Mouse (Mus musculus): ENCODE measurements at regions not wholly inside any gene's neighbourhood (a gene's known extent, or its start where the extent isn't known, plus 50 kb on each side); places are given as distances from the start of the nearest gene placed in this dataset.

DNA sequence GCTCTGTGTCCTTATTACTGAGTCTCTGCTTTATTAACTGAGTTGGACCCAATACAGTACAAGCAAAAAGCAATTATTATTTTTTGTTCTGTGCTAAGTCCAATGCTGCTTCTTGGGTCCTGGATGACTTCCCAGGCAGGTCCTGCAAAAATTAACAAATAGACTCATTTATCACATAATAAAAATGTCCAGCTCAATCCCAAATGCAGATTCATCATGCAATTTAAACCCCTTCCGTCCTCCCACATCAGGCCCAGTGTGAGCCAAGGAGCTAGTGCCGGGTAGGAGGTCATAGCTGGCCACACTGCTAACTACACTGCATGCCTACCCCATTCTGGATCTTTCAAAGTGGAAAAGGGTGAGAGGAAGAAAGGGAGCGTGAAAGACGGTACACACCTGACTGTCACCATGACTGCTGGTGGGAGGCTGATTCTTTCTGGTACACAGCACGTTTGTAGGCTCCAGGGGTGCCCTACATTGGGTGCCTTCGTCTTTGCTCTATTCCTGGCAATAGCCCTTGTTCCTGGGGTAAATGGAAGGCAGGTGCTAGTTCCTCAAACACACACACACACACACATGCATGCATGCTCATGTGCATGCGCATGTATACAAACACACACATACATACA is 515.7 kb upstream of the Gm19410 start:
- no peak overlapping the region for H3K4me3 ChIP-seq (ENCODE audit: low read depth, low read length)
- H3K4me1 ChIP-seq (ENCODE audit: control insufficient read depth, insufficient read depth, low read length): no peaks in the 10 kb centered on the region
- H3K36me3 ChIP-seq (ENCODE audit: control insufficient read depth, insufficient read depth, low read length): no peaks in the 10 kb centered on the region
- no peak overlapping the region for H3K4me2 ChIP-seq (ENCODE audit: low read depth)
- no peak overlapping the region for H3K27ac ChIP-seq (ENCODE audit: low read depth, low read length)
- H3K27me3 ChIP-seq (ENCODE audit: control insufficient read depth, insufficient read depth, low read length): no peaks in the 10 kb centered on the region
- no peaks in the 10 kb centered on the region for H3K9me3 ChIP-seq (ENCODE audit: control insufficient read depth, low read length)
- no peak for DNase-seq (ENCODE audit: low spot score)
- no peak overlapping the region for H3K9ac ChIP-seq (ENCODE audit: low read length)
- 88% methylated on average over 7 of the region's 7 CpGs for WGBS
- ATAC-seq (ENCODE audit: insufficient read depth, low FRiP score, low TSS enrichment): no peak

DNA sequence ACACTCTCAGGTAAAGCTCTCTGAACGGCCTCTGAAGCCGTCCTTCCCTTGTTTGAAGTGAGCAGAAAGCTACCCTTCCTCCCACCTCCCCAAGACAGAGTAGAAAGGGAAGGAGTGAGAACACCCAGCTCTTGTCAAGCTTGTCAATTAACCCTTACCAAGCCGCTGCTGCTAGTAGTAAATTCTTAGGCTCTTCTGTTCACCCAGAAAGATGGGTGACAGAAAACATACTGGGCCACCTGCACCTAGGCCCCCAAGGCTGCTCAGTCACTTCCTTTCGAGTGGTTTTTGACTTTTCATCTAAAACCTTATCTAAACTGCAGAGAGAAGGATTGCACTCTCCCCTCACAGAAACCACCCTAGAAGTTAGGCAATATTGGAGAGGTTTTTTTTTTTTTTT is 514.9 kb upstream of the Gm19410 start:
- H3K9ac ChIP-seq (ENCODE audit: low read length): no peak overlapping the region
- WGBS: 74% methylated on average over 4 of the region's 4 CpGs
- H3K4me1 ChIP-seq (ENCODE audit: control insufficient read depth, insufficient read depth, low read length): no peaks in the 10 kb centered on the region
- no peak overlapping the region for H3K4me2 ChIP-seq (ENCODE audit: low read depth)
- no peak for DNase-seq (ENCODE audit: low spot score)
- no peak overlapping the region for H3K4me3 ChIP-seq (ENCODE audit: low read depth, low read length)
- no peaks in the 10 kb centered on the region for H3K36me3 ChIP-seq (ENCODE audit: control insufficient read depth, insufficient read depth, low read length)
- H3K9me3 ChIP-seq (ENCODE audit: control insufficient read depth, low read length): no peaks in the 10 kb centered on the region
- no peak for ATAC-seq (ENCODE audit: insufficient read depth, low FRiP score, low TSS enrichment)
- no peak overlapping the region for H3K27ac ChIP-seq (ENCODE audit: low read depth, low read length)
- no peaks in the 10 kb centered on the region for H3K27me3 ChIP-seq (ENCODE audit: control insufficient read depth, insufficient read depth, low read length)

DNA sequence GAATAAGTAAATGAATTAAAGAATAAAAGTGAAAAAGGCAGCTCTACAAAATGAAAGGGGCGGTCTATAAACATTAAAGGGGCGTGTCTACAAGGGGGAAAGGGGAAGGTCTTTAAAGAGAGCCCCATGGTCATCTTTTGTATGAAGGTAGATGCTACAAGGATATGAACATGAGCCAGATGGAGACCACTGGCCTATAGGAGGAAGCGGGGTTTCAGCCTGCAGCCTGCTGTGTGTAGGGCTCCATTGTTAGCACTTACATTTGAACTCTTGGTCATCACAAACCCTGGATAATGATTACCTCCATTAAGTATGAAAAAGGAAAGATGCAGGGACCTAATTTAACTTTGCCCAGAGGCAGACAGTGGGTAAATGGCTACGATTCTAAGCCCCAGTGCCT is 511.6 kb upstream of the Gm19410 start:
- Histone ChIP-seq H3K27ac (ENCODE audit: low read depth, low read length) (no peak overlapping the region), H3K27me3 (ENCODE audit: control insufficient read depth, insufficient read depth, low read length) (no peaks in the 10 kb centered on the region), H3K36me3 (ENCODE audit: control insufficient read depth, insufficient read depth, low read length) (no peaks in the 10 kb centered on the region), H3K9me3 (ENCODE audit: control insufficient read depth, low read length) (no peaks in the 10 kb centered on the region), H3K9ac (ENCODE audit: low read length) (no peak overlapping the region), H3K4me3 (ENCODE audit: low read depth, low read length) (no peak overlapping the region), H3K4me2 (ENCODE audit: low read depth) (no peak overlapping the region), H3K4me1 (ENCODE audit: control insufficient read depth, insufficient read depth, low read length) (no peaks in the 10 kb centered on the region)
- ATAC-seq (ENCODE audit: insufficient read depth, low FRiP score, low TSS enrichment) (no peak), DNase-seq (ENCODE audit: low spot score) (no peak)
- WGBS: 94% methylated on average over 4 of the region's 4 CpGs

DNA sequence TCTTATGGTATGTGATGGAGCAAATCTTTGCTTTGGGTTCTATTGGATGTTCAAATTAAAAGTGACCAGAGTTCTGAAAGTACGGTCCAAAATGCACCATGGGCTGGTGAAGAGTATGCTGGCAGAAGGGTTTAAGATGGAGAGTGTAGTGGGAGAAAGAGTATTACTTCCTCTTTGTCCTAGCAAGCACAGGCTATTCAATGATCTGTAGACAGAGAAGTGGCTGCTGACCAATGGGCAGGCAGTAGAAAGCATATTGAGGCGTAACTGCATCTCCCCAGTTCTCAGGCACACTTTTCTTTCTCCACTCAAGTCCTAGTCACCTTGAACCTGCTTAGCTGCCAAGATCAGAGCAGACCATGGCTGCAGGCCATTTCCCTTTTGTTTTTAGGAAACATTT is 510.3 kb upstream of the Gm19410 start:
- Histone ChIP-seq H3K9me3 (ENCODE audit: control insufficient read depth, low read length) (no peaks in the 10 kb centered on the region), H3K27me3 (ENCODE audit: control insufficient read depth, insufficient read depth, low read length) (no peaks in the 10 kb centered on the region), H3K4me3 (ENCODE audit: low read depth, low read length) (no peak overlapping the region), H3K36me3 (ENCODE audit: control insufficient read depth, insufficient read depth, low read length) (no peaks in the 10 kb centered on the region), H3K9ac (ENCODE audit: low read length) (no peak overlapping the region), H3K27ac (ENCODE audit: low read depth, low read length) (no peak overlapping the region), H3K4me2 (ENCODE audit: low read depth) (no peak overlapping the region), H3K4me1 (ENCODE audit: control insufficient read depth, insufficient read depth, low read length) (no peaks in the 10 kb centered on the region)
- ATAC-seq (ENCODE audit: insufficient read depth, low FRiP score, low TSS enrichment): no peak
- WGBS: 89% methylated on average over 2 of the region's 2 CpGs
- no peak for DNase-seq (ENCODE audit: low spot score)

DNA sequence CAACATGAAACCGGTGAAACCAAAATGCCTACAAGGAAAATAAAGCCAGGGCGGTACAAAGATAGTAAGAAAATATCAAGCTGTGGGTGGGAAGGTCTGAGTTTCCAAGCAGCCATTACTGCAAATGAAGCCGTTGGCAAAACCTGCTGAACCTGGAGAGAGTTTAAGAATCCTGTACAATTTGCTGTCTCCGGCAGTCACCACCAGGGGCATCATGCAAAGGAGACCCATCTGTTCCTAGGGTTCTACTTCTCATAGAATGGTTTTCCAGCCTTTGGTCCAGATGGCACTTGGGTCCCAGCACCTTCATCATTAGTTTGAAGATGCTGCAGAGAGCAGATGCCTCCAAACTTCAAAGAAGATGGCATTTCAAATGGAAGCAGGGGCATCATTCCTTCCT is 508.6 kb upstream of the Gm19410 start:
- H3K36me3 ChIP-seq (ENCODE audit: control insufficient read depth, insufficient read depth, low read length): no peaks in the 10 kb centered on the region
- H3K27ac ChIP-seq (ENCODE audit: low read depth, low read length): no peak overlapping the region
- no peaks in the 10 kb centered on the region for H3K27me3 ChIP-seq (ENCODE audit: control insufficient read depth, insufficient read depth, low read length)
- DNase-seq (ENCODE audit: low spot score): no peak
- H3K9me3 ChIP-seq (ENCODE audit: control insufficient read depth, low read length): no peaks in the 10 kb centered on the region
- ATAC-seq (ENCODE audit: insufficient read depth, low FRiP score, low TSS enrichment): no peak
- no peak overlapping the region for H3K4me3 ChIP-seq (ENCODE audit: low read depth, low read length)
- WGBS: 58% methylated on average over 4 of the region's 4 CpGs
- H3K4me1 ChIP-seq (ENCODE audit: control insufficient read depth, insufficient read depth, low read length): no peaks in the 10 kb centered on the region
- H3K9ac ChIP-seq (ENCODE audit: low read length): no peak overlapping the region
- no peak overlapping the region for H3K4me2 ChIP-seq (ENCODE audit: low read depth)

DNA sequence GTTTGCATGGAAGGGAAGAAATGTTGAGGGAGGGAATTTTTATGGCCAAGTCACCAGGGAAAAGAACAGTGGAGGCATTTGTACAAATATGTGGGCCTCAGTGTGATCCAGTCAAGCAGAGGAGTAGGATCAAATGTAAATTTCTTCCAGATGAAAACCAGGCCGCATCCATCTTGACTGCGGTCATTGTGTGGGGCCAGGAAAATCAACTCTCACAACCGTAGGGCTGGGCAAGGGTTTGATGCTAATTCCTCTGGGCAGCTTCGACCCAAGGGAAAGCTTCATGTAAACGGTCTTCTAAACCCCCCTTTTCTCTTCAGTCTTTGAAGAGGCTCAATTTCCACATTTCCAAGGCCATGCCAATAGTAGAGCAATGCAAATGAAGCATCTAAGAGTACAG is 497.4 kb upstream of the Gm19410 start:
- DNase-seq (ENCODE audit: low spot score) (no peak), ATAC-seq (ENCODE audit: insufficient read depth, low FRiP score, low TSS enrichment) (no peak)
- H3K36me3 ChIP-seq (ENCODE audit: control insufficient read depth, insufficient read depth, low read length): no peaks in the 10 kb centered on the region

DNA sequence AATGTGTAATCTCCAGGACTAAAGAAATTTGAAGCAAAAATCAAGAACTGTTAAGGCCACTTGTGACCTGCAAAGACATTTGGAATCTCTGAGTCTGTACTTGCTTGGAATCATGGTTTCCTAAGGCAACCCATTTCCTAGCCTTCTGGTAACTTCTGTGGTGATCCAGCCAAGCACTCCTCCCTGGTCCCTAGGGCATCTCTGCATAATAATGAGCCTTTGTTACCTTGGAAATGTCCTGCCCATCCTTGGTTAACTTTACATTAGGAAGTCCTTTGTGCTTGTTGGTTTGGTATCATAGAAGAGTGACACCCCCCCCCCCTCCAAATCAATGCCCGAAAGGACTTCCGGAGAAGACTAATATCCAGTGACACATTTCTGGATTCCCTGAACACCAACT is 496.6 kb upstream of the Gm19410 start:
- H3K9ac ChIP-seq (ENCODE audit: low read length): no peak overlapping the region
- ATAC-seq (ENCODE audit: insufficient read depth, low FRiP score, low TSS enrichment) (no peak), DNase-seq (ENCODE audit: low spot score) (no peak)
- no peak overlapping the region for H3K4me3 ChIP-seq (ENCODE audit: low read depth, low read length)
- H3K4me2 ChIP-seq (ENCODE audit: low read depth): no peak overlapping the region
- H3K27me3 ChIP-seq (ENCODE audit: control insufficient read depth, insufficient read depth, low read length): no peaks in the 10 kb centered on the region
- WGBS: 93% methylated on average over 2 of the region's 2 CpGs
- H3K9me3 ChIP-seq (ENCODE audit: control insufficient read depth, low read length): no peaks in the 10 kb centered on the region
- no peak overlapping the region for H3K27ac ChIP-seq (ENCODE audit: low read depth, low read length)
- no peaks in the 10 kb centered on the region for H3K4me1 ChIP-seq (ENCODE audit: control insufficient read depth, insufficient read depth, low read length)
- no peaks in the 10 kb centered on the region for H3K36me3 ChIP-seq (ENCODE audit: control insufficient read depth, insufficient read depth, low read length)

More for the DNA sequence above, 497.4 kb upstream of the Gm19410 start:
- Histone ChIP-seq H3K4me3 (ENCODE audit: low read depth, low read length) (no peak overlapping the region), H3K4me1 (ENCODE audit: control insufficient read depth, insufficient read depth, low read length) (no peaks in the 10 kb centered on the region), H3K9ac (ENCODE audit: low read length) (no peak overlapping the region), H3K27ac (ENCODE audit: low read depth, low read length) (no peak overlapping the region), H3K9me3 (ENCODE audit: control insufficient read depth, low read length) (no peaks in the 10 kb centered on the region), H3K4me2 (ENCODE audit: low read depth) (no peak overlapping the region), H3K27me3 (ENCODE audit: control insufficient read depth, insufficient read depth, low read length) (no peaks in the 10 kb centered on the region)
- WGBS: 71% methylated on average over 5 of the region's 5 CpGs

DNA sequence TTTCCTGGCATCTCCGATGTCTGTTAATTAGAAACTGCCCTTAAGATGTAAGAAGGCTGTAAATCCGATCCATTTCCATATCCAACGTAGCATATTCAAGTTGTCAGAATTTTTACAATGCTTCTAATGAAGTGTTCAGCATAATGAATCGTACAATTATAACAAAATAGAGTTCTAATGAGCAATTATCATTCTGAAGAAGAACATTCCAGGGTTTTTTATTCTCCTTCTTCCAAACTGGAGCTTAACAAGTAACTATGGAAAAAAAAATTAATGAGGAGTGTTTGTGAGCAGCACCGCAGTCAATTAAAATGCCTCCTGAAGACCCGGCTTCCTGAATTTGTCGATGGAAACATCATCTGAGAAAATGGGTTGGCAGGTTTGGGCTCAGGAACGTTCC is 489.6 kb upstream of the Gm19410 start:
- Histone ChIP-seq H3K9me3 (ENCODE audit: control insufficient read depth, low read length) (no peaks in the 10 kb centered on the region), H3K4me3 (ENCODE audit: low read depth, low read length) (no peak overlapping the region), H3K4me2 (ENCODE audit: low read depth) (no peak overlapping the region), H3K4me1 (ENCODE audit: control insufficient read depth, insufficient read depth, low read length) (no peaks in the 10 kb centered on the region), H3K9ac (ENCODE audit: low read length) (no peak overlapping the region), H3K27me3 (ENCODE audit: control insufficient read depth, insufficient read depth, low read length) (no peaks in the 10 kb centered on the region), H3K27ac (ENCODE audit: low read depth, low read length) (no peak overlapping the region), H3K36me3 (ENCODE audit: control insufficient read depth, insufficient read depth, low read length) (no peaks in the 10 kb centered on the region)
- ATAC-seq (ENCODE audit: insufficient read depth, low FRiP score, low TSS enrichment): no peak
- 80% methylated on average over 8 of the region's 8 CpGs for WGBS
- no peak for DNase-seq (ENCODE audit: low spot score)

DNA sequence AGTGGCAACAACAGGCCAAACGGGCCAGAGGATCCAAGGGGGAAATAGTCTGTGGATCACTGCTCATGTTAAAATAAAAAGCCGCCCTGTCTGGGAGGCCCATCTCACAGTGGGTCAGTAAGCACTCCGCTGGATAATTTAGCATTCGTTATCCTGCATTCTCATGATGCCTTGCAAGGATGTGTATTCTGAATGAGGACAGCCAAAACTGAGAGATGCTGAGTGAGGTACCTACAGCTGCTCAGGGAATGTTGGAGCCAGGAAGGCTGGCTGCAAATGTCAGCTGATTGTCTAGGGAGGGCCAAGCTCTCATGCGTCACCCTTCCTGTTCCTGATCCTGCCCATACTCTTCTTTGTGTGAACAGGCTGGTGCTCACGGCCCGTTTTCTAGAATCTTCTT is 489.1 kb upstream of the Gm19410 start:
- no peak for ATAC-seq (ENCODE audit: insufficient read depth, low FRiP score, low TSS enrichment)
- no peak overlapping the region for H3K4me2 ChIP-seq (ENCODE audit: low read depth)

More for the DNA sequence above, 489.1 kb upstream of the Gm19410 start:
- no peak overlapping the region for H3K4me3 ChIP-seq (ENCODE audit: low read depth, low read length)
- no peaks in the 10 kb centered on the region for H3K27me3 ChIP-seq (ENCODE audit: control insufficient read depth, insufficient read depth, low read length)
- H3K9ac ChIP-seq (ENCODE audit: low read length): no peak overlapping the region
- 72% methylated on average over 7 of the region's 7 CpGs for WGBS
- H3K9me3 ChIP-seq (ENCODE audit: control insufficient read depth, low read length): no peaks in the 10 kb centered on the region
- no peaks in the 10 kb centered on the region for H3K4me1 ChIP-seq (ENCODE audit: control insufficient read depth, insufficient read depth, low read length)
- no peak overlapping the region for H3K27ac ChIP-seq (ENCODE audit: low read depth, low read length)
- no peak for DNase-seq (ENCODE audit: low spot score)
- no peaks in the 10 kb centered on the region for H3K36me3 ChIP-seq (ENCODE audit: control insufficient read depth, insufficient read depth, low read length)

Data from neural tube, embryonic 11.5 days (tissue).